Comparison of ENCODE assay signal across 8 mouse cellular contexts in the genomic region with DNA sequence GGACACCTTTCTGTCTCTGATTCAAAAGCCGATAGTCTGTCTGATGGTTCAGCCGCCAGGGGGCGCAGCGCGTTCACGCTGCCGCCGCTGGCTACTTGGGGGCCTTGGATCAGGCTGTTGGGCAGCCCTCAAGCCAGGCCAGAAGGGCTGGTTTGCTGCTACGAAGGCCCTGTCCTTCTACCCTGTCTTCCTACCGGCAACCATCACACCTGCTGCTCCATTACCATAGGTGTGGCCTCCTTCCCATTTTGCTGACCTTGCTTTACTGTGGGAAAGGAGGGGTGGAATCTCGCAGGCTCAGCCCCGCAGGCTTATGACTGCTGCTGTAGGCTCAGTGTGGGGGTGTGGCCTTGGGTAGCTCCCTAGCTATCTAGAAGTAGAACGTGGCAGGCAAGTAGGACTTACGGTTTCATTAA. TPM values are rescaled to one million over a fixed set of nuclear protein-coding genes. Genes with fewer than 3 reads are reported as not detected.
DNase-seq lines count a peak whose midpoint lies in the region; ATAC-seq lines count a peak whose summit lies in the region.

No protein-coding gene starts in this region.

- H3K9me3 ChIP-seq in embryonic facial prominence, embryonic 11.5 days (replicated peaks; ENCODE audit: control insufficient read depth, low read length): no peaks in the 10 kb centered on the region

- H3K9ac ChIP-seq in embryonic facial prominence, embryonic 11.5 days (replicated peaks; ENCODE audit: low read length): no peak overlapping the region; the same call in 1 of the 2 replicates

- H3K27me3 ChIP-seq in embryonic facial prominence, embryonic 11.5 days (ENCODE audit: control insufficient read depth, insufficient read depth, low read length): peaks cover 22% of the 10 kb centered on the region

- WGBS in embryonic facial prominence, embryonic 11.5 days: 14% methylated on average over 14 of the region's 14 CpGs

- peak; percentile 86 for DNase-seq in ES-CJ7 (ENCODE audit: low read depth, low spot score)
- DNase-seq in adrenal gland, postnatal 36 days: peak; percentile 85 to 92
- DNase-seq in embryonic facial prominence, embryonic 11.5 days (ENCODE audit: low spot score): peak; percentile 85
- DNase-seq in heart, adult 9 months (ENCODE audit: low spot score in 2 of 2): peak; percentile 30 to 53
- peak; percentile 76 for DNase-seq in kidney, adult 9 months
- peak; percentile 57 to 70 for DNase-seq in lung, adult 18-20 months
- DNase-seq in ovary, postnatal 36 days (ENCODE audit: low spot score): peak; percentile 77
- DNase-seq in urinary bladder, adult 2 months (ENCODE audit: low spot score): peak; percentile 62

- no peak overlapping the region for H3K27ac ChIP-seq in embryonic facial prominence, embryonic 11.5 days (replicated peaks; ENCODE audit: low read depth, low read length)

- H3K4me1 ChIP-seq in embryonic facial prominence, embryonic 11.5 days (ENCODE audit: control insufficient read depth, insufficient read depth, low read length): no peaks in the 10 kb centered on the region; the same call in 1 of the 2 replicates

- H3K4me3 ChIP-seq in embryonic facial prominence, embryonic 11.5 days (ENCODE audit: low read depth, low read length): no peak overlapping the region

- no peak overlapping the region for H3K4me2 ChIP-seq in embryonic facial prominence, embryonic 11.5 days (ENCODE audit: low read depth, low read length)

- ATAC-seq in embryonic facial prominence, embryonic 11.5 days (replicated peaks; ENCODE audit: insufficient number of reproducible peaks, low FRiP score, low TSS enrichment, low read depth): no peak

- H3K36me3 ChIP-seq in embryonic facial prominence, embryonic 11.5 days (replicated peaks; ENCODE audit: control insufficient read depth, insufficient read depth, low read depth, low read length): no peaks in the 10 kb centered on the region

RNA-seq across cellular contexts. Expression of gene Galr3, which starts 3.8 kb away (rescaled TPM):
- under 1 TPM; 0.30 to 0.36 TPM for total RNA-seq in adrenal gland, postnatal 36 days (2021)
- 0.18 TPM in 1 of 2 replicates, not detected in the other for polyA plus RNA-seq in embryonic facial prominence, embryonic 11.5 days (2014; fragmentation: Nextera tagmentation; extraction: Ambion mirVana)
- 0.14 and 0.19 TPM in 2 replicates for polyA plus RNA-seq in urinary bladder, adult 2 months (2012; rRNA removed)

RNA-seq across cellular contexts. Expression of gene H1f0, which starts 9.7 kb away (rescaled TPM):
- total RNA-seq in adrenal gland, postnatal 36 days (2021): 100 to 1,000 TPM; 127 to 173 TPM
- 315 and 326 TPM in 2 replicates for polyA plus RNA-seq in embryonic facial prominence, embryonic 11.5 days (2014; fragmentation: Nextera tagmentation; extraction: Ambion mirVana)
- 103 and 117 TPM in 2 replicates for polyA plus RNA-seq in urinary bladder, adult 2 months (2012; rRNA removed)

RNA-seq across cellular contexts. Expression of gene Ankrd54, which starts 24.8 kb away (rescaled TPM):
- total RNA-seq in adrenal gland, postnatal 36 days (2021): 10 to 100 TPM; 18.9 to 27.0 TPM
- 42.8 and 56.2 TPM in 2 replicates for polyA plus RNA-seq in embryonic facial prominence, embryonic 11.5 days (2014; fragmentation: Nextera tagmentation; extraction: Ambion mirVana)
- polyA plus RNA-seq in urinary bladder, adult 2 months (2012; rRNA removed): 24.5 and 26.0 TPM in 2 replicates

RNA-seq across cellular contexts. Expression of gene Eif3l, which starts 37.1 kb away (rescaled TPM):
- 100 to 1,000 TPM; 140 to 156 TPM for total RNA-seq in adrenal gland, postnatal 36 days (2021)
- 286 and 292 TPM in 2 replicates for polyA plus RNA-seq in embryonic facial prominence, embryonic 11.5 days (2014; fragmentation: Nextera tagmentation; extraction: Ambion mirVana)
- 125 and 145 TPM in 2 replicates for polyA plus RNA-seq in urinary bladder, adult 2 months (2012; rRNA removed)
